Mouse (Mus musculus) ES-Bruce4 (cell line): ENCODE measurements at regions not wholly inside any gene's neighbourhood (a gene's known extent, or its start where the extent isn't known, plus 50 kb on each side); places are given as distances from the start of the nearest gene placed in this dataset.

Source experiments
- CTCF ChIP-seq: IDR thresholded peaks from one replicate; pipeline ENCODE4 v1.8.1; 2011; ENCODE audit warnings: low read depth, low read length
- EP300 ChIP-seq: IDR thresholded peaks from 2 replicates; pipeline ENCODE4 v1.6.1; 2011; ENCODE audit warnings: low read depth, low read length; ENCODE audit not compliant: insufficient read depth
- POLR2A ChIP-seq: IDR thresholded peaks from one replicate; pipeline ENCODE4 v1.8.1; 2011; ENCODE audit warnings: low read length; ENCODE audit not compliant: insufficient read depth

- TF ChIP-seq POLR2A (no peak), CTCF (no peak), EP300 (no peak)
Observed at GRCm38 (mm10) chr14:58468451-58468850, 398.1 kb downstream of the Fgf9 start.
